Mouse (Mus musculus): ENCODE measurements around the gene Rhbdd1.

The Rhbdd1 gene

DNA sequence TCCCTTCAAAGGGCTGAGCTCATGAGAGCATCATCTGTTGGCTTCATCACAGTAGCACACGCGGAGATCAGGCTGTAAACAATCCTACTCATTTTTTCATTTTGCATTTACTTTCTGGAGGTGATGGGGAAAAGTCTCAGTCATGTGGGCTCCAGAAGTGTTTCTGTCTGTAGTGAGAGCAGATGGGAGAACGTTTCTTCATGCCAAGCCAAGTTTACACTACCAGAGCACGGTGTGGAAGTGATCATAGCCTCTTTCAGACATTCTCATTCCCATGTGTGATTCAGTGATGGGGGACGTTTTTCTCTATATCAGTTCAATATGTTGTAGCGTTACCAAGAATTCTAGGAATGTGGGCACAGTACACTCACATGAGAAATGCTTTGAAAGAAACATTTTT is 45.9 kb downstream of the Rhbdd1 start:
- no peak for DNase-seq (ENCODE audit: low read depth, low spot score)

GRCm38 (mm10) chr1:82364047-82364446 is 47.8 kb downstream of the Rhbdd1 start:
- DNase-seq (ENCODE audit: low read depth, low spot score) = no peak

GRCm38 (mm10) chr1:82364468-82364867 is 48.2 kb downstream of the Rhbdd1 start:
- DNase-seq (ENCODE audit: low read depth, low spot score) = no peak

DNA sequence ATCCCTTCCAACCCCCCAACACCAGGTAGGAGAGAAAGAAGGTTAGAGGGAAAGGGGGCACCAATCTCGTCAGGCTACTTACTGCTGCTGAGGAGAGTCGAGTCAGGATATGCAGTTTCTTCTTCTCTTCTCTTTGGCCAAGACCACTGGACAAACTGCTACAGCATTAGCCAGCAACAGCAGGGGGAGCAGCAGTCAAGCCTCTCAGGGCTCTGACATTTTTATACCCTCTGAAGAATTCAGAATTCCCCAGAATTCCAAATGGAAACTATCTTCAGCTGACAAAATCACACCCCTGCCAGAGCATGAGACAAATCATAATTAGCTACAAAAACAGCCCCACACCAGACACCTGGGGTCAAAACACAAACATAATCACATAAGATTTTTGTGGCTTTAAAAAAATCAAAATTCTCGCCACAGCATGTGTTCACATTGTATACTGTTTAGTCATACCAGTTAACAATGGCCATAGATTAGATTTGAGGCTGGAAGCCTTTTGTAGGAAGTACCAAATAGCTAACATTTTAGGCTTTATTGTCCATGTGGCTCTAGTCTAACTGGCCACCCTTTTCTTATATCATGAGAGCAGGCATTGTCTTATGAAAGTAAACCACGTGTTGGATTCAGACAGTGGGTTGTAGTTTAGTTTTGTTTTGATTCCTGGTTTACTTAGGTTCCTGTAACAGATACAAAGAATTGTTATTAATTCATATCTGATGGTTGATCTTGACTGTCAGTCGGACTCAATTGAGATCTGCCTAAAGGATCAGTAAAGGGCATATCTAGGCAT is 55.6 kb downstream of the Rhbdd1 start:
- DNase-seq (ENCODE audit: low read depth, low spot score) = no peak

GRCm38 (mm10) chr1:82373924-82374323 is 57.7 kb downstream of the Rhbdd1 start:
- DNase-seq (ENCODE audit: low read depth, low spot score) = no peak

DNA sequence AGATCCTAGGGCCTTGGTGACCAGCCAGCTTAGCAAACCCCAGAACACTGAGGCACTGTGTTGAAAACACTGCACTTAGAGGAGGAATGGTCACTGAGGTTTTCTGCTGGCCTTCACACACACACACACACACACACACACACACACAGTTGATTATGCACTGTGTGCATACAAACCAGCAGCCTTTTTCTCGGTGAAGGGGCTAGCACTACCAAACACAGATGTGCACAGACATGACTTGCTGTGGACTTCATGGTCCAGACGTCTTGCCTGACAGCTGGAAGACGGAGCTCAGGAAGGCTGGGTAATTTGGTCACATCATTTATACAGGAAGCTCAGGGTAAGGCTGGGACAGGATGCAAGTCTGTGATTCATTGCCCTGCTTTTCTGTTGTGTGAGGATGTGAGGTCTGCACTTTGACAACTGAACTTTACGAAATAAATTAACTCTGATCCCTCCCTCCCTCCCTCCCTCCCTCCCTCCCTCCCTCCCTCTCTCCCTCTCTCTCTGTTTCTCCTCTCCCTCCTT is 58.6 kb downstream of the Rhbdd1 start:
- DNase-seq (ENCODE audit: low read depth, low spot score) = no peak

DNA sequence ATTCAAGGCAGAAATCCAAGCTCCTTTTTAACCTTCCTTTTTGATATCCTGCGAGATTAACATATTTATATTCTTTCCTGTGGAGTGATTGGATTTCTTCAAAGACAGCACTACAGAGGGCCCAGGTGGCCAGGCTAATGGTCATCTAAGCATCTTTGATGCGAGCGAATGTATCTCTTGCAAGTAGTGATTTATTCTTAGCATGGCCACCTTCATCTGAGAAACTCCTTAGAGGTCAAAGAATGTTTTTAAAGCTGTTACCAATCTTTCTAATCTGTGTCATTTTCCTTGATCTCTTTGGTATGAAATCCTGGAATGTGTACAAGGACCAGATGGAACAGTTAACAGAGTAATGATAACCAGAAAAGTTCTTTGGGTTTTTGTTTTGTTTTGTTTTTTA is 59.2 kb downstream of the Rhbdd1 start:
- DNase-seq (ENCODE audit: low read depth, low spot score) = no peak

GRCm38 (mm10) chr1:82381946-82382345 is 65.7 kb downstream of the Rhbdd1 start:
- DNase-seq (ENCODE audit: low read depth, low spot score) = no peak

DNA sequence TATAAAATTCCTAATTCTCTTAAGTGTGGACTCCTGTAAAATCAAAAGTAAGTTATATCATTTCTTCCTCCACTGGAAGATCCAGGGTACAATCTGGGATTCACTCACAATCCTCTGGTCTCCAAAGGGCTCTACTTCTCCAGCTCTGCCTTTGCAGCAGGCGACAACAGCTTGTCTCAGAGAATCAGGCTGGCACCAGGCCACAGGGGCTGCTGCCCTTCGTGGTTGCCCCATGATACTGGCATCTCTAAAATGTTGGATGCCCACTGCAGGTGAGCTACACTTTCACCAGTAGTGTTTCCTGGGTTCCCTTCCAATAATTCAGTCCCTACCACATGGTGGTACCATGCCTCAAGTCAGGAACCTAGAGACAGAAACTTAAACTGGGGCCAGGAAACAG is 67.9 kb downstream of the Rhbdd1 start:
- DNase-seq (ENCODE audit: low read depth, low spot score) = no peak

- DNase-seq (ENCODE audit: low read depth, low spot score) = no peak
Measured at GRCm38 (mm10) chr1:82385054-82385453, 68.8 kb downstream of the Rhbdd1 start.

DNA sequence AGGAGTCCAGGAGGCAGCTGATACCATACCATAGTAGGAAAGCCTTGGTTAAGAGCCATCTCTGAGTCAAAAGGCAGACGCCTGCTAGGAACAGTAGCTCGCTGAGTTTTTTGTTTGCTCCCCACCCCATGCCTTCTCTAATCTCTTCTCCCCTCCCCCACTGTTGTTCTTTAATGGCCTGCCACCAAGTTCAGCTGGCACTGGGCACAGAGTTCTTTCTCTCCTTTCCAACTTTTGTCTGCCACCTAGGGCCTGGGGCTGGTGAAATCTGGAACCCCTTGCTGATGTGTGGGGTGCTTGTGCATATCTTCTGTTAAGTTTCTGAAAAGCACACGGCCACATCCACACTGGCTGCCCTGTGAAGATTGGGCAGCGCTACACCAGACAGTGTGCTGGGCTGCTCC is 69.6 kb downstream of the Rhbdd1 start:
- no peak for DNase-seq (ENCODE audit: low read depth, low spot score)

- no peak for DNase-seq (ENCODE audit: low read depth, low spot score)
Measured at GRCm38 (mm10) chr1:82386814-82387771, 70.8 kb downstream of the Rhbdd1 start.

DNA sequence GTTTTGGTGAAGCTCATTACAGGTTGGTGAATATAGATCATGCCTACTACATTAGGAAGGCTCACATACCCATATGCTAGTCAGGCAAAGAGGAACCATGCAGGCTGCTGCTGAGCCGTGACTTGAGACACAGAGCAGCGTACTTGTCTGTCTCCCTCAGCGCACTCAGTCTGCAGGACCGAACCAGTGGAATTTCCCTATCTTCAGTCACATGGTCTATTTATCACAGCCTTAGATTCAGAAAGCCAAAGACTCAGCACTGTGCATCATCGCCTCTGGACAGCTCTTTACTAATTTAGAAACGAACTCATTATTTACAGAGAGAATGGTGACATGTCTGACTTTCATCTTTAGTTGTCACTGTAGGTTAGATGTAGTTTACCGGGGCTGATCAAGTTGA is 73.1 kb downstream of the Rhbdd1 start:
- DNase-seq (ENCODE audit: low read depth, low spot score) = peak; percentile 81

DNA sequence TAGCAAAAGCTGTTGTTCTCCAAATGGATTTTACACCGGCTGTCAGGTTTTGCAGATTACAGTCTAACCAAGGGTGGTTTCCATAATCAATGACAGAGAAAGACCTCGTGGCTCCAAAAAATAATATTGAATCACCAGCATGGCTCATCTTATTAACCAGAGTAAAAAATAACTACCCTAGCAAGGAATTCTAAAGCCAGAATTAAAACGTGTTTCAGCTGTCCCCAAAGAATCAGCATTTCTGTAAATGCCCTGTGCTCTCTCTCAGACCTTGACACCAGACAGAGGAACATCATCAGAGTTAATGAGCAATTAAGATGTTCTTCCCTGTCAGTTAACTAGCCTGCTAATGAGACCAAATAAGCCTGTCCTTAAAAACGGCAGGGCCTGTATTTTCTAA is 79.1 kb downstream of the Rhbdd1 start:
- DNase-seq (ENCODE audit: low read depth, low spot score) = no peak

DNA sequence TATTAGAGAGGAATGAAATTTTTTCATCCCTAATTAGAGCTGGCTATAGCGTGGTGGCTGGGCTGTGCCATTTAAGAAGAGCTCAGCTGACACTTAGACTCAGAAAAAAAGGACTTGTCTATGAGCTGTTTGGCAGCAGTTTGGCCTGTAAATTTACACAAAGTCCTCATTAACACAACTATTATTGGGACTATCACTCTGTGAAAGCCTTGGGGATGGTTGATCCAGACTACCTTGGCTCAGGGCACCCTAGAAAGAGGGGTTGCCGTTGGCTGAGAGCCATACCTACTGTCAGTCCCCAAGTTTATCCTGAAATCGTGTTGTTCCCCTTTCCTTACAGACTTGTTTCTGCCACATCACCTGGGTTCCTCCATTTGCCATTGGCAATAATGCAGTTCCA is 91.5 kb downstream of the Rhbdd1 start:
- DNase-seq (ENCODE audit: low read depth, low spot score) = no peak

- DNase-seq (ENCODE audit: low read depth, low spot score) = no peak
Measured at GRCm38 (mm10) chr1:82409271-82409670, 93.0 kb downstream of the Rhbdd1 start.

GRCm38 (mm10) chr1:82410548-82410947 is 94.3 kb downstream of the Rhbdd1 start:
- no peak for DNase-seq (ENCODE audit: low read depth, low spot score)

DNA sequence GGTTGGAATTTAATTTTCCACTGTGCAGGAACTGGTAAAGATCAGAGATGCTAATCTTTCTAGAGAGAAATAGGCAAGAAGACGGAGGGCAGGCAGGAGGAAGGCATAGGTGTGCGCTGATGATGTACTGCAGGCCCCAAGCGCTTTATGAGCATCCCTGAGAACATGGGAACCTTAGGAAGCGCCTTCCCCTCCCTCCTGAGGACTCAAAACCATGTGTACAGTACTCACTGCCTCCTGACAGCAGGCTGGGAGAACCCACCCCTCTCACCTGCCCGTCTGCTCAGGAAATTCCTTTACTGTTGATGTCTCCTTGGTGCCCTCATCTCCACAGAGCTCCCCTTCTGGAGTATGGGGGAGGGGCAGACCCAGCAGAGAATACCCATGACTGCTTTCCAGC is 95.3 kb downstream of the Rhbdd1 start:
- DNase-seq (ENCODE audit: low read depth, low spot score) = no peak

DNA sequence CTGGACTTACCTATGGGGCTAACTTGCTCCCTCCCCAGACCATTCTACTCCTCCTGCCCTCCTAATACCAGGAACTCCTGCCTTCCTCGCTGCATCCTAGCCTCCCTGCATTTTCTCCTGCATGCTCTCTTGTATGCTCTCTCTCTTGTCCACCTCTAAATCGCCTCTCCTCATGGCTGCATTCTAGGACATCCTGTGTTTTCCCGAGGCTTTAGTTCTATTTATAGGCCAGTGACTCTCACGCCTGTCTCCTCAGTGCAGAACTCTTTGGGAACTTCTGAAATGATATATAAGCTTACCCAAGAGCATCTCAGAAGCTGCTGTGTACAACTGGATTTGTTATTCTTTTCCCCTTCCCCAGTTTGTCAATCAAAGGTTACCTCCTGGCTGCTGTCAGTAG is 95.8 kb downstream of the Rhbdd1 start:
- no peak for DNase-seq (ENCODE audit: low read depth, low spot score)

- no peak for DNase-seq (ENCODE audit: low read depth, low spot score)
Measured at GRCm38 (mm10) chr1:82414434-82415045, 98.3 kb downstream of the Rhbdd1 start.

DNA sequence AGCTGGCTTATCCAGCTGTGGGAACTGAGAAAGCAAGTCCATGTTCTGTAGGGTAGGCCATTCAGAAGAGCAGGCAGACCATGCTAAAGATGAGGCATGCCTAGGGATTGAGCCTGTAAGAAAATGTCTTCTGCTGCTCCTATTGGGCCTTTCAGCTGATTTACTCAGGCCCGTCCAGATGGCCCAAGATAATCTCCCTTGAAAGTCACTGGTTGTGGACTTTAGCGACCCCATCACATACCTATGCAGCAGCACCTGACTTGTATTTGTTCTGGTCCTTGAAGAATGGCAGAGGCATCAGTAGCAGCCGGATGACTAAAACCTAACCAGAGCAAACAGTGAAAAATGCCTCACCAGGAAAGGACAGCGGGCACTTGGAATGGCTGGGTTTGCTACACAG is 99.4 kb downstream of the Rhbdd1 start:
- no peak for DNase-seq (ENCODE audit: low read depth, low spot score)

GRCm38 (mm10) chr1:82427729-82428128 is 111.5 kb downstream of the Rhbdd1 start:
- DNase-seq (ENCODE audit: low read depth, low spot score) = no peak

All from A20 (cell line).